Mouse (Mus musculus): ENCODE results near the gene Tprgl. TPM values are rescaled to one million over a fixed set of nuclear protein-coding genes. Genes with fewer than 3 reads are reported as not detected.

Tprgl gene
- total and polyA plus RNA-seq, 3 experiments, result 49.3 to 163 (median 67.4) TPM

DNA sequence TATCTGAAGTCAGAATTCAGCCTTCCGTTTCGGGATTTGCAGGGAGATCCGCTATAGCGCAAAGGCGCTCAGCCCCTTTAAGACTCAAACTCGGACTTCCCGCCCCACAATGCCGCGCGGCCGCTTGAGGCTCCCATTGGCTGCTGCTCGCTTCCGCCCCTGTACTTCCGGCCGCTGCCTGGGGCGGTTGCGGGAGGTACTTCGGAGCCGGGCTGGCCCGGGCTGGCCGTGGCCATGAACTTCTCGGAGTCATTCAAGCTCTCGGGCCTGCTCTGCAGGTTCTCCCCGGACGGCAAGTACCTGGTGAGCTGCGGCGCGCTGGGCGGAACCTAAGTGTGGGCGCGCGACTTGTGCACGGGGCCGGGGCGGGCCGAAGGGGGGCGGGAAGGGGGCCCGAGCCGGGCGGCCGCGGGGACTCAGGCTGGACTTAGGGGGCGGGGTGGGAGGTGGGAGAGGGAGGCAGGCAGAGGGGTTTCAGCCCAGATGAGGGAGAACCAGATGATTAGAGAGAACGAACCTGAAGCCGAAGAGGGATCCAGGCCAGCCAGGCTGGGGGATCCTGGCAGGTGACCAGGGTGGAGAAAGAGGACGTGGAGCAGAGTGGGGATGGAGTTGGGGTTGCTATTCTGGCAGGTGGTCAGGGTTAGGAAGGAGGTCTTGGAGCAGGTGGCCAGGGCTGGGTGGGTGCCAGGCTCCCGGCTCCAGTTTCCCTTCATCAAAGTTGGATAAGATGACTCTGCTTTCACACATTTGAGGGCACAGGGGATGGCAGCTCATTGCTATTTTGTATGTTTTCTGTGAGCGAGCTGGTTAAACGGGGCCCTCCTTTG is 18.0 kb downstream of the Tprgl start, which contains the start of gene Wrap73:
Gene Wrap73, plus strand, starts transcription at position 162 of the 830 bp plus-strand sequence.
- Histone ChIP-seq H3K79me2 (ENCODE audit: control insufficient read depth, insufficient read depth, low read length, poor library complexity) (peaks cover 14% of the 10 kb centered on the region), H3K9ac (ENCODE audit: control insufficient read depth, low read depth, low read length, poor library complexity, severe bottlenecking) (peak within 1 kb of the TSS; percentile 92), H3K9me3 (replicated peaks; ENCODE audit: insufficient read depth, low read length) (no peaks in the 10 kb centered on the region), H3K4me3 (ENCODE audit: control insufficient read depth in 1 of 2, insufficient read depth in 1 of 2, low read depth in 2 of 2, low read length in 2 of 2) (peak within 1 kb of the TSS; percentile 73 to 82), H3K4me1 (ENCODE audit: control insufficient read depth in 1 of 2, insufficient read depth in 2 of 2, low read length in 2 of 2) (peaks cover 0 to 4% of the 10 kb centered on the region in 2 experiments; a peak in 3 of 4 replicates), H3K27ac (ENCODE audit: control insufficient read depth, low read depth, low read length) (no peak within 1 kb of the TSS), H3K27me3 (ENCODE audit: control insufficient read depth in 1 of 2, insufficient read depth in 2 of 2, low read length in 2 of 2) (no peaks in the 10 kb centered on the region), H3K36me3 (ENCODE audit: control insufficient read depth in 1 of 2, insufficient read depth in 2 of 2, low read length in 2 of 2) (peaks cover 0 to 5% of the 10 kb centered on the region in 2 experiments; a peak in 2 of 4 replicates)
- TF ChIP-seq POLR2A (IDR thresholded peaks at IDR 0.05; ENCODE audit: control insufficient read depth in 1 of 2, insufficient read depth in 1 of 2, low read depth in 1 of 2, low read length in 2 of 2, poor library complexity in 1 of 2) (peak; percentile 45 to 74; a peak in 2 of 4 replicates), SIN3A (IDR thresholded peaks at IDR 0.05; ENCODE audit: low read length) (peak; percentile 93), MEF2A (IDR thresholded peaks at IDR 0.05; ENCODE audit: extremely low read depth, insufficient replicate concordance, low read depth, low read length, poor library complexity, severe bottlenecking) (no peak), MXI1 (IDR thresholded peaks at IDR 0.05; ENCODE audit: low read depth, low read length) (peak; percentile 57), MAZ (IDR thresholded peaks at IDR 0.05; ENCODE audit: low read depth, low read length) (peak; percentile 47; the same call in 1 of the 2 replicates), NELFE (IDR thresholded peaks at IDR 0.05; ENCODE audit: low read depth, low read length) (peak; percentile 73), ELF1 (IDR thresholded peaks at IDR 0.05; ENCODE audit: low read depth, low read length) (peak; percentile 85), CHD1 (IDR thresholded peaks at IDR 0.05; ENCODE audit: low read depth, low read length) (no peak), USF2 (IDR thresholded peaks at IDR 0.05; ENCODE audit: borderline replicate concordance in 1 of 2, insufficient read depth in 1 of 2, low read depth in 1 of 2, low read length in 2 of 2) (no peak), EP300 (IDR thresholded peaks at IDR 0.05; ENCODE audit: low read depth in 1 of 2, low read length in 2 of 2) (no peak), NRF1 (IDR thresholded peaks at IDR 0.05; ENCODE audit: insufficient read depth, low read depth, low read length, poor library complexity, severe bottlenecking) (no peak), RCOR1 (IDR thresholded peaks at IDR 0.05; ENCODE audit: low read depth, low read length) (no peak), HCFC1 (IDR thresholded peaks at IDR 0.05; ENCODE audit: low read depth, low read length) (peak; percentile 96), GABPA (IDR thresholded peaks at IDR 0.05; ENCODE audit: low read depth, low read length) (no peak), ZNF384 (IDR thresholded peaks at IDR 0.05; ENCODE audit: low read depth, low read length) (no peak), MYC (IDR thresholded peaks at IDR 0.05; ENCODE audit: low read depth, low read length) (no peak), RAD21 (IDR thresholded peaks at IDR 0.05; ENCODE audit: low read depth, low read length) (no peak), MYB (IDR thresholded peaks at IDR 0.05; ENCODE audit: low read depth, low read length) (no peak), MAFK (IDR thresholded peaks at IDR 0.05; ENCODE audit: borderline replicate concordance, low read depth, low read length) (no peak), SMC3 (IDR thresholded peaks at IDR 0.05; ENCODE audit: low read depth, low read length) (no peak), BHLHE40 (IDR thresholded peaks at IDR 0.05; ENCODE audit: borderline replicate concordance, low read depth, low read length) (no peak), POLR2AphosphoS5 (IDR thresholded peaks at IDR 0.05; ENCODE audit: borderline replicate concordance, low read depth, low read length) (no peak), POLR2AphosphoS2 (IDR thresholded peaks at IDR 0.05; ENCODE audit: low read length) (peak; percentile 57; the same call in 1 of the 2 replicates), E2F4 (IDR thresholded peaks at IDR 0.05; ENCODE audit: borderline replicate concordance, low read depth, low read length) (no peak), GATA1 (IDR thresholded peaks at IDR 0.05; ENCODE audit: low read depth, low read length) (no peak), KAT2A (conservative IDR thresholded peaks at IDR 0.05; ENCODE audit: low read depth, low read length) (peak; percentile 75; the same call in 1 of the 2 replicates), ZMIZ1 (IDR thresholded peaks at IDR 0.05; ENCODE audit: low read depth, low read length) (no peak), USF1 (IDR thresholded peaks at IDR 0.05; ENCODE audit: low read depth, low read length) (no peak), ZC3H11A (IDR thresholded peaks at IDR 0.05; ENCODE audit: low read depth, low read length) (no peak), MAX (IDR thresholded peaks at IDR 0.05; ENCODE audit: low read length) (no peak), CTCF (IDR thresholded peaks at IDR 0.05 in 2 of 3, conservative IDR thresholded peaks at IDR 0.05 in 1 of 3; ENCODE audit: control insufficient read depth in 1 of 3, insufficient read depth in 1 of 3, low read depth in 2 of 3, low read length in 3 of 3, poor library complexity in 1 of 3, severe bottlenecking in 1 of 3) (no peak), CHD2 (IDR thresholded peaks at IDR 0.05; ENCODE audit: low read length) (no peak), TCF12 (IDR thresholded peaks at IDR 0.05; ENCODE audit: low read depth, low read length) (0 out of 2 replicates have a peak, but pooled peaks have one; percentile 25), UBTF (IDR thresholded peaks at IDR 0.05; ENCODE audit: borderline replicate concordance, insufficient read depth, low read depth, low read length) (no peak)
- peak; percentile 93 for DNase-seq (ENCODE audit: low read depth, low spot score)
